Mouse (Mus musculus): Measurements from ENCODE around the gene Prlh. TPM values are rescaled to one million over a fixed set of nuclear protein-coding genes. Genes with fewer than 3 reads are reported as not detected.

Gene Prlh
- polyA plus RNA-seq (2014; fragmentation: Nextera tagmentation; extraction: Ambion mirVana) = not detected in 2 replicates

- Histone ChIP-seq H3K4me1 (ENCODE audit: control insufficient read depth, insufficient read depth, low read length) (0 out of 2 replicates have a peak, but pooled peaks cover 5% of the 10 kb centered on the region), H3K9ac (ENCODE audit: low read depth, low read length) (no peak within 1 kb of the TSS), H3K4me3 (ENCODE audit: low read depth, low read length) (no peak within 1 kb of the TSS), H3K27ac (replicated peaks; ENCODE audit: low read depth, low read length) (no peak within 1 kb of the TSS), H3K36me3 (ENCODE audit: control insufficient read depth, insufficient read depth, low read length) (no peaks in the 10 kb centered on the region), H3K9me3 (ENCODE audit: control insufficient read depth, low read length) (no peaks in the 10 kb centered on the region), H3K4me2 (ENCODE audit: low read depth, low read length) (no peak within 1 kb of the TSS), H3K27me3 (replicated peaks; ENCODE audit: control insufficient read depth, insufficient read depth, low read length) (no peaks in the 10 kb centered on the region)
- ATAC-seq (ENCODE audit: low read depth) (no peak), DNase-seq (ENCODE audit: low spot score) (no peak)
- WGBS = 80% methylated on average over 8 of the region's 8 CpGs
Measured at GRCm38 (mm10) chr1:90952808-90953207, at the start of gene Prlh. Prlh (plus strand) TSS chr1:90953108.

GRCm38 (mm10) chr1:90903211-90903945 is 49.5 kb upstream of the Prlh start:
- no peaks in the 10 kb centered on the region for H3K36me3 ChIP-seq (ENCODE audit: control insufficient read depth, insufficient read depth, low read length)
- no peaks in the 10 kb centered on the region for H3K9me3 ChIP-seq (ENCODE audit: control insufficient read depth, low read length)
- H3K4me1 ChIP-seq (ENCODE audit: control insufficient read depth, insufficient read depth, low read length) = peaks cover 20% of the 10 kb centered on the region
- no peak overlapping the region for H3K9ac ChIP-seq (ENCODE audit: low read depth, low read length)
- ATAC-seq (ENCODE audit: low read depth) (no peak), DNase-seq (ENCODE audit: low spot score) (no peak)
- peak overlapping the region; percentile 89 for H3K27ac ChIP-seq (replicated peaks; ENCODE audit: low read depth, low read length)
- no peak overlapping the region; the same call in 1 of the 2 replicates for H3K4me2 ChIP-seq (ENCODE audit: low read depth, low read length)
- no peak overlapping the region for H3K4me3 ChIP-seq (ENCODE audit: low read depth, low read length)
- no peaks in the 10 kb centered on the region for H3K27me3 ChIP-seq (replicated peaks; ENCODE audit: control insufficient read depth, insufficient read depth, low read length)
- 43% methylated on average over 3 of the region's 3 CpGs for WGBS

GRCm38 (mm10) chr1:90903971-90904458 is 48.9 kb upstream of the Prlh start:
- ATAC-seq (ENCODE audit: low read depth) = peak; percentile 87
- Histone ChIP-seq H3K27ac (replicated peaks; ENCODE audit: low read depth, low read length) (peak overlapping the region; percentile 89), H3K9ac (ENCODE audit: low read depth, low read length) (no peak overlapping the region), H3K4me3 (ENCODE audit: low read depth, low read length) (no peak overlapping the region), H3K9me3 (ENCODE audit: control insufficient read depth, low read length) (no peaks in the 10 kb centered on the region), H3K36me3 (ENCODE audit: control insufficient read depth, insufficient read depth, low read length) (no peaks in the 10 kb centered on the region), H3K4me1 (ENCODE audit: control insufficient read depth, insufficient read depth, low read length) (peaks cover 20% of the 10 kb centered on the region), H3K27me3 (replicated peaks; ENCODE audit: control insufficient read depth, insufficient read depth, low read length) (no peaks in the 10 kb centered on the region), H3K4me2 (ENCODE audit: low read depth, low read length) (no peak overlapping the region; the same call in 1 of the 2 replicates)
- DNase-seq (ENCODE audit: low spot score) = peak; percentile 96
- WGBS = 23% methylated on average over 8 of the region's 8 CpGs

GRCm38 (mm10) chr1:90904729-90905404 is 48.0 kb upstream of the Prlh start:
- WGBS = 89% methylated on average over 7 of the region's 7 CpGs

GRCm38 (mm10) chr1:90906357-90906756 is 46.6 kb upstream of the Prlh start:
- H3K4me2 ChIP-seq (ENCODE audit: low read depth, low read length) = no peak overlapping the region
- 18% methylated on average over 2 of the region's 2 CpGs for WGBS
- H3K4me1 ChIP-seq (ENCODE audit: control insufficient read depth, insufficient read depth, low read length) = peaks cover 31% of the 10 kb centered on the region
- no peaks in the 10 kb centered on the region for H3K27me3 ChIP-seq (replicated peaks; ENCODE audit: control insufficient read depth, insufficient read depth, low read length)
- no peaks in the 10 kb centered on the region for H3K36me3 ChIP-seq (ENCODE audit: control insufficient read depth, insufficient read depth, low read length)
- H3K27ac ChIP-seq (replicated peaks; ENCODE audit: low read depth, low read length) = no peak overlapping the region
- no peak for ATAC-seq (ENCODE audit: low read depth)
- no peak overlapping the region for H3K9ac ChIP-seq (ENCODE audit: low read depth, low read length)
- no peaks in the 10 kb centered on the region for H3K9me3 ChIP-seq (ENCODE audit: control insufficient read depth, low read length)
- H3K4me3 ChIP-seq (ENCODE audit: low read depth, low read length) = no peak overlapping the region
- DNase-seq (ENCODE audit: low spot score) = peak; percentile 64

More at GRCm38 (mm10) chr1:90904729-90905404, 48.0 kb upstream of the Prlh start:
- H3K9ac ChIP-seq (ENCODE audit: low read depth, low read length) = no peak overlapping the region
- H3K4me3 ChIP-seq (ENCODE audit: low read depth, low read length) = no peak overlapping the region
- ATAC-seq (ENCODE audit: low read depth) (no peak), DNase-seq (ENCODE audit: low spot score) (no peak)
- H3K27ac ChIP-seq (replicated peaks; ENCODE audit: low read depth, low read length) = peak overlapping the region; percentile 89
- no peak overlapping the region for H3K4me2 ChIP-seq (ENCODE audit: low read depth, low read length)
- H3K4me1 ChIP-seq (ENCODE audit: control insufficient read depth, insufficient read depth, low read length) = peaks cover 29% of the 10 kb centered on the region
- no peaks in the 10 kb centered on the region for H3K36me3 ChIP-seq (ENCODE audit: control insufficient read depth, insufficient read depth, low read length)
- H3K27me3 ChIP-seq (replicated peaks; ENCODE audit: control insufficient read depth, insufficient read depth, low read length) = no peaks in the 10 kb centered on the region
- no peaks in the 10 kb centered on the region for H3K9me3 ChIP-seq (ENCODE audit: control insufficient read depth, low read length)

- Histone ChIP-seq H3K9ac (ENCODE audit: low read depth, low read length) (no peak overlapping the region), H3K4me1 (ENCODE audit: control insufficient read depth, insufficient read depth, low read length) (peaks cover 19% of the 10 kb centered on the region), H3K4me2 (ENCODE audit: low read depth, low read length) (no peak overlapping the region), H3K27me3 (replicated peaks; ENCODE audit: control insufficient read depth, insufficient read depth, low read length) (no peaks in the 10 kb centered on the region), H3K27ac (replicated peaks; ENCODE audit: low read depth, low read length) (peak overlapping the region; percentile 12; the same call in 1 of the 2 replicates), H3K36me3 (ENCODE audit: control insufficient read depth, insufficient read depth, low read length) (no peaks in the 10 kb centered on the region), H3K9me3 (ENCODE audit: control insufficient read depth, low read length) (no peaks in the 10 kb centered on the region), H3K4me3 (ENCODE audit: low read depth, low read length) (no peak overlapping the region)
- DNase-seq (ENCODE audit: low spot score) = peak; percentile 83
- peak; percentile 16; the same call in 1 of the 2 replicates for ATAC-seq (ENCODE audit: low read depth)
Measured at GRCm38 (mm10) chr1:90909161-90909560, 43.7 kb upstream of the Prlh start.

GRCm38 (mm10) chr1:90909631-90910152 is 43.2 kb upstream of the Prlh start:
- peak overlapping the region; percentile 12; the same call in 1 of the 2 replicates for H3K27ac ChIP-seq (replicated peaks; ENCODE audit: low read depth, low read length)
- WGBS = 39% methylated on average over 17 of the region's 17 CpGs
- H3K36me3 ChIP-seq (ENCODE audit: control insufficient read depth, insufficient read depth, low read length) = no peaks in the 10 kb centered on the region
- H3K4me1 ChIP-seq (ENCODE audit: control insufficient read depth, insufficient read depth, low read length) = peaks cover 17% of the 10 kb centered on the region
- no peaks in the 10 kb centered on the region for H3K27me3 ChIP-seq (replicated peaks; ENCODE audit: control insufficient read depth, insufficient read depth, low read length)
- peak; percentile 63 for DNase-seq (ENCODE audit: low spot score)
- no peaks in the 10 kb centered on the region for H3K9me3 ChIP-seq (ENCODE audit: control insufficient read depth, low read length)
- no peak overlapping the region for H3K9ac ChIP-seq (ENCODE audit: low read depth, low read length)
- no peak overlapping the region for H3K4me3 ChIP-seq (ENCODE audit: low read depth, low read length)
- ATAC-seq (ENCODE audit: low read depth) = peak; percentile 44; the same call in 1 of the 2 replicates
- H3K4me2 ChIP-seq (ENCODE audit: low read depth, low read length) = peak overlapping the region; percentile 1; the same call in 1 of the 2 replicates

- Histone ChIP-seq H3K36me3 (ENCODE audit: control insufficient read depth, insufficient read depth, low read length) (no peaks in the 10 kb centered on the region), H3K9ac (ENCODE audit: low read depth, low read length) (no peak overlapping the region), H3K4me2 (ENCODE audit: low read depth, low read length) (no peak overlapping the region), H3K27me3 (replicated peaks; ENCODE audit: control insufficient read depth, insufficient read depth, low read length) (0 out of 2 replicates have a peak, but pooled peaks cover 2% of the 10 kb centered on the region), H3K27ac (replicated peaks; ENCODE audit: low read depth, low read length) (no peak overlapping the region), H3K4me3 (ENCODE audit: low read depth, low read length) (no peak overlapping the region), H3K9me3 (ENCODE audit: control insufficient read depth, low read length) (no peaks in the 10 kb centered on the region), H3K4me1 (ENCODE audit: control insufficient read depth, insufficient read depth, low read length) (peaks cover 26% of the 10 kb centered on the region)
- 46% methylated on average over 6 of the region's 6 CpGs for WGBS
- ATAC-seq (ENCODE audit: low read depth) = no peak
- no peak for DNase-seq (ENCODE audit: low spot score)
Measured at GRCm38 (mm10) chr1:90913231-90913630, 39.7 kb upstream of the Prlh start.

All from embryonic facial prominence, embryonic 14.5 days (tissue).